In genomic region chr13:101735364-101736120, GRCm38 (mm10) we compare ENCODE assay signal across 9 mouse cellular contexts. TPM values are rescaled to one million over a fixed set of nuclear protein-coding genes. Genes with fewer than 3 reads are reported as not detected.
DNase-seq lines count a peak whose midpoint lies in the region; ATAC-seq and TF ChIP-seq lines count a peak whose summit lies in the region.
"Had no signal": no experiment of that assay in that cellular context is flagged by ENCODE, and none has a peak within 500 bp of the region (broad histone marks: within the 10 kb centered on the region; RNA-seq: fewer than 3 reads in every experiment).

No protein-coding gene starts in this region.

- no peak for TF ChIP-seq POLR2A in brain, embryonic 14.5 days (IDR thresholded peaks at IDR 0.05; ENCODE audit: borderline replicate concordance, extremely low read depth, insufficient read depth, insufficient read length, poor library complexity, severe bottlenecking)

- no peak for TF ChIP-seq EP300 in stomach, postnatal 0 days (optimal IDR thresholded peaks at IDR 0.05)

- H3K27ac ChIP-seq in midbrain, embryonic 14.5 days (replicated peaks; ENCODE audit: low read depth, low read length), result no peak overlapping the region
- no peak overlapping the region for H3K27ac ChIP-seq in midbrain, embryonic 15.5 days
- no peak overlapping the region for H3K27ac ChIP-seq in stomach, postnatal 0 days (replicated peaks)

- H3K4me3 ChIP-seq in midbrain, embryonic 14.5 days (replicated peaks; ENCODE audit: low read depth, low read length), result no peak overlapping the region
- H3K4me3 ChIP-seq in midbrain, embryonic 15.5 days, result no peak overlapping the region
- no peak overlapping the region for H3K4me3 ChIP-seq in stomach, postnatal 0 days (ENCODE audit: low read depth, low read length)

- no peaks in the 10 kb centered on the region for H3K27me3 ChIP-seq in midbrain, embryonic 14.5 days (ENCODE audit: control insufficient read depth, insufficient read depth, low read length)
- H3K27me3 ChIP-seq in midbrain, embryonic 15.5 days (replicated peaks), result no peaks in the 10 kb centered on the region
- no peaks in the 10 kb centered on the region for H3K27me3 ChIP-seq in stomach, postnatal 0 days (ENCODE audit: control insufficient read depth, insufficient read depth, low read length)

- intact Hi-C loops in heart, postnatal 25 days (cut with DNase I), result loop anchor here (10.0 kb wide), 1 partner anchor 579 kb away; no protein-coding TSS in a partner anchor
- intact Hi-C loops in heart, postnatal 14 days (cut with DNase I), result loop anchor here (1.0 to 10.0 kb wide), 2 partner anchors 32 to 179 kb away; no protein-coding TSS in a partner anchor

- H3K9ac ChIP-seq in midbrain, embryonic 14.5 days (replicated peaks; ENCODE audit: low read length), result no peak overlapping the region
- H3K9ac ChIP-seq in midbrain, embryonic 15.5 days, result no peak overlapping the region
- no peak overlapping the region for H3K9ac ChIP-seq in stomach, postnatal 0 days (ENCODE audit: low read length)

- no peaks in the 10 kb centered on the region for H3K36me3 ChIP-seq in midbrain, embryonic 14.5 days (ENCODE audit: control insufficient read depth, insufficient read depth, low read length)
- no peaks in the 10 kb centered on the region for H3K36me3 ChIP-seq in midbrain, embryonic 15.5 days (replicated peaks)
- peaks cover 2% of the 10 kb centered on the region; the same call in 1 of the 2 replicates for H3K36me3 ChIP-seq in stomach, postnatal 0 days (ENCODE audit: control insufficient read depth, insufficient read depth, low read length)

- ATAC-seq in midbrain, embryonic 14.5 days (ENCODE audit: low FRiP score, low TSS enrichment), result no peak
- ATAC-seq in midbrain, embryonic 15.5 days (replicated peaks), result no peak; the same call in 1 of the 2 replicates
- ATAC-seq in stomach, postnatal 0 days (ENCODE audit: low FRiP score, low TSS enrichment), result no peak

- H3K4me2 ChIP-seq in midbrain, embryonic 14.5 days (ENCODE audit: low read length), result no peak overlapping the region
- H3K4me2 ChIP-seq in midbrain, embryonic 15.5 days, result no peak overlapping the region
- no peak overlapping the region for H3K4me2 ChIP-seq in stomach, postnatal 0 days (replicated peaks; ENCODE audit: low read depth)

- H3K9me3 ChIP-seq in midbrain, embryonic 14.5 days (ENCODE audit: control insufficient read depth, low read length), result no peaks in the 10 kb centered on the region
- no peaks in the 10 kb centered on the region for H3K9me3 ChIP-seq in midbrain, embryonic 15.5 days
- H3K9me3 ChIP-seq in stomach, postnatal 0 days (ENCODE audit: control insufficient read depth, low read length), result no peaks in the 10 kb centered on the region

- TF ChIP-seq CTCF in brain, embryonic 14.5 days (IDR thresholded peaks at IDR 0.05; ENCODE audit: borderline replicate concordance, extremely low read depth, insufficient read depth, insufficient read length), result peak; percentile 65; the same call in 1 of the 2 replicates
- TF ChIP-seq CTCF in stomach, postnatal 0 days (IDR thresholded peaks at IDR 0.05; ENCODE audit: low read depth), result peak; percentile 78

- H3K4me1 ChIP-seq in midbrain, embryonic 14.5 days (ENCODE audit: control insufficient read depth, insufficient read depth, low read length), result no peaks in the 10 kb centered on the region
- peaks cover 11% of the 10 kb centered on the region; the same call in 1 of the 2 replicates for H3K4me1 ChIP-seq in midbrain, embryonic 15.5 days
- H3K4me1 ChIP-seq in stomach, postnatal 0 days (replicated peaks; ENCODE audit: control insufficient read depth, insufficient read depth), result peaks cover 10% of the 10 kb centered on the region

- WGBS in midbrain, embryonic 14.5 days, result 66% methylated on average over 8 of the region's 8 CpGs
- WGBS in midbrain, embryonic 15.5 days, result 67% methylated on average over 8 of the region's 8 CpGs
- WGBS in stomach, postnatal 0 days, result 52% methylated on average over 8 of the region's 8 CpGs

- DNase-seq in heart, adult 11 months, result peak; percentile 92
- no peak for DNase-seq in heart, postnatal 25 days (ENCODE audit: low spot score)
- peak; percentile 70 for DNase-seq in midbrain, embryonic 14.5 days
- DNase-seq in brain, embryonic 14.5 days (ENCODE audit: low read depth), result peak; percentile 69
- DNase-seq in stomach, postnatal 0 days (ENCODE audit: low spot score), result no peak
- DNase-seq in spleen, postnatal 10 days (ENCODE audit: low spot score in 2 of 2), result no peak
- no peak for DNase-seq in heart, postnatal 14 days
- DNase-seq: cerebellum, postnatal 36 days had no signal

RNA-seq across cellular contexts. Expression of gene Pik3r1, which starts 32.5 kb away (rescaled TPM):
- 100 to 1,000 TPM in 1 of 2 experiments, 10 to 100 TPM in 1; 93.6 to 111 TPM for total RNA-seq in heart, postnatal 25 days (2021)
- 60.2 and 63.3 TPM in 2 replicates for polyA plus RNA-seq in midbrain, embryonic 14.5 days (2014; fragmentation: Nextera tagmentation; extraction: Ambion mirVana)
- polyA plus RNA-seq in midbrain, embryonic 15.5 days (2015; fragmentation: Nextera tagmentation; extraction: Ambion mirVana), result 42.2 and 48.8 TPM in 2 replicates
- 17.7 and 39.7 TPM in 2 replicates for polyA plus RNA-seq in brain, embryonic 14.5 days (2012; rRNA removed)
- polyA plus RNA-seq in stomach, postnatal 0 days (2015; fragmentation: Nextera tagmentation; extraction: Ambion mirVana), result 36.0 and 44.6 TPM in 2 replicates
- 100 to 1,000 TPM in 1 of 2 experiments, 10 to 100 TPM in 1; 99.1 to 106 TPM for total RNA-seq in heart, postnatal 14 days (2021)

Comparison
In these comparisons a context has a peak if more than half of its experiments do, and no peak if none do; other contexts are left out.
1. DNase-seq: peak in heart, adult 11 months (single experiment), midbrain, embryonic 14.5 days (single experiment) and brain, embryonic 14.5 days (single experiment); none in heart, postnatal 25 days (single experiment), stomach, postnatal 0 days (single experiment), spleen, postnatal 10 days (0 of 2) and heart, postnatal 14 days (0 of 2).